Mouse (Mus musculus) heart, postnatal 10 days (tissue): Measurements from ENCODE around the gene Mc1r. TPM values are rescaled to one million over a fixed set of nuclear protein-coding genes. Genes with fewer than 3 reads are reported as not detected.

Source experiments
- total RNA-seq, 2 experiments: library from RNA; stranded (reverse); gene quantifications; 2 replicates each; pipeline ENCODE4 v1.2.3; 2021

Gene Mc1r
- total RNA-seq, 2 experiments from 2014 or later = not detected

Other genes with a start within 250 kb of the Mc1r start
- gene Sult5a1, start 248.8 kb upstream of the Mc1r start, total RNA-seq = 1 to 10 TPM; 1.3 to 2.3 TPM
- 10 to 100 TPM in 1 of 2 experiments, 1 to 10 TPM in 1; 9.6 to 29.0 TPM for gene Dpep1, start 220.9 kb upstream of the Mc1r start, total RNA-seq
- 10 to 100 TPM; 64.2 to 82.9 TPM for gene Chmp1a, start 194.3 kb upstream of the Mc1r start, total RNA-seq
- gene Spata33, start 194.3 kb upstream of the Mc1r start, total RNA-seq = 10 to 100 TPM; 42.9 to 48.5 TPM
- 10 to 100 TPM; 26.4 to 27.9 TPM for gene Cdk10, start 182.3 kb upstream of the Mc1r start, total RNA-seq
- 1 to 10 TPM; 6.4 to 6.8 TPM for gene Spata2l, start 170.9 kb upstream of the Mc1r start, total RNA-seq
- 10 to 100 TPM; 10.7 to 12.1 TPM for gene Zfp276, start 152.9 kb upstream of the Mc1r start, total RNA-seq
- gene Vps9d1, start 152.8 kb upstream of the Mc1r start, total RNA-seq = 10 to 100 TPM; 22.9 to 27.0 TPM
- 1 to 10 TPM; 6.5 to 7.4 TPM for gene Fanca, start 88.5 kb upstream of the Mc1r start, total RNA-seq
- under 1 TPM; 0.26 to 0.32 TPM for gene Spire2, start 74.4 kb upstream of the Mc1r start, total RNA-seq
- 100 to 1,000 TPM; 161 to 167 TPM for gene Tcf25, start 33.4 kb upstream of the Mc1r start, total RNA-seq
- gene Tubb3, start 4.3 kb downstream of the Mc1r start, total RNA-seq = under 1 TPM; 0.55 to 0.98 TPM
- gene Def8, start 16.4 kb downstream of the Mc1r start, total RNA-seq = 10 to 100 TPM; 57.2 to 65.2 TPM
- gene Afg3l1, start 70.8 kb downstream of the Mc1r start, total RNA-seq = 10 to 100 TPM; 62.7 to 66.3 TPM
- not detected for gene Dbndd1, start 108.4 kb downstream of the Mc1r start, total RNA-seq
- gene Gas8, start 111.7 kb downstream of the Mc1r start, total RNA-seq = 1 to 10 TPM; 6.1 to 7.1 TPM
- 10 to 100 TPM; 11.2 to 13.1 TPM for gene Rhou, start 246.8 kb downstream of the Mc1r start, total RNA-seq